Mouse (Mus musculus): Measurements from ENCODE around the gene Prkca. TPM values are rescaled to one million over a fixed set of nuclear protein-coding genes. Genes with fewer than 3 reads are reported as not detected.
A peak's percentile ranks its signal among the peaks of the same experiment; 100 is the strongest.

The Prkca gene
- total RNA-seq, 1 experiment: 8.4 TPM

DNA sequence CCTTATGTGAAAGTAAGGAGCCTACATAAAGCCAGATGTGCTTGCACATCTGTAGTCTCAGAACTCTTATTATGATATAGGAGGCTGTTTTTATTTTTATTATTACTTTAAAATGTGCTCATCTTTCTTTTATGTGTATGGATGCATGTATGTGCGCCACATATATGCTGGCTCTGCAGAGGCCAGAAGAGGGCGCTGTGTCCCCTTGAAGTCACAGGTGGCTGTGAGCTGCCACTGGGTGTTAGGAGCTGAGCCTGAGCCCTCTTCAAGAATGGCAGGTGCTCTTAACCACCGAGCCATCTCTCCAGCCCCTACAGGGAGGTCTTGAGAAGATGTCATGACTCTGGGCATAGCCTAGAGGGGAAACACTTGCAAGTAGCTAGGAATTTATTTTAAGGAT, 452.4 kb downstream of the Prkca start:
- H3K9me3 ChIP-seq (ENCODE audit: control insufficient read depth, insufficient read depth, low read depth, low read length): no peaks in the 10 kb centered on the region
- in situ Hi-C loops (cut with MboI; ENCODE audit: low sequenced_read_pairs in 2 of 2, unreplicated experiment in 2 of 2): no loop called here

DNA sequence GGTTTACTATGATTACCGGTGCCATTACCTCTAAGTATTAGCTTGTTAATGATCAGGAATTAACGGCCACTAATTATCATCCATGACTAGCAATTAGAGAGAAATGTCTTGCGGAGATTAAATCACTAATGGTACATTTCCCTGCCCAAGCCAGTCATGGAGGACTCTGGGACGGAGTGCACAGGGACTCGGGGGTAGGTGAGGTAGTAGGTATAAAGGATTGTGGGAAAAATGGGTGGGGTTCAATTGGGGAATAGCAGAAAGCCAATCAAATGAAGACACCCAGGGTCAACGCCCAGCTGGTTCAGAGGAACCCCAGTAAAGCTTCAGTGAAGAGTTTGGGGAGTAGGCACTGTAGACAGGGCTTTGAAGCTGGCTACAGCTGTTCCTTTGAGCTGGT, 456.4 kb downstream of the Prkca start:
- no peaks in the 10 kb centered on the region for H3K36me3 ChIP-seq (ENCODE audit: control insufficient read depth, insufficient read depth, low read length, poor library complexity, severe bottlenecking)
- no peak overlapping the region for H3K27ac ChIP-seq (ENCODE audit: insufficient read depth, low read depth, low read length, poor library complexity, severe bottlenecking)
- H3K9me3 ChIP-seq (ENCODE audit: control insufficient read depth, insufficient read depth, low read depth, low read length): no peaks in the 10 kb centered on the region
- H3K9ac ChIP-seq (ENCODE audit: insufficient read depth, low read depth, low read length, poor library complexity, severe bottlenecking): no peak overlapping the region
- in situ Hi-C loops (cut with MboI; ENCODE audit: low sequenced_read_pairs in 2 of 2, unreplicated experiment in 2 of 2): no loop called here
- TF ChIP-seq MAFK (IDR thresholded peaks at IDR 0.05; ENCODE audit: insufficient read depth, low read depth, low read length): no peak
- no peak for TF ChIP-seq HCFC1 (IDR thresholded peaks at IDR 0.05; ENCODE audit: borderline replicate concordance, insufficient read depth, low read length)
- no peak for TF ChIP-seq ZC3H11A (IDR thresholded peaks at IDR 0.05; ENCODE audit: borderline replicate concordance, low read depth, low read length)
- no peak for TF ChIP-seq CHD2 (IDR thresholded peaks at IDR 0.05; ENCODE audit: low read depth, low read length)
- no peak for TF ChIP-seq ZNF384 (IDR thresholded peaks at IDR 0.05; ENCODE audit: low read depth, low read length)
- DNase-seq (ENCODE audit: low read depth, low spot score): no peak
- no peaks in the 10 kb centered on the region for H3K4me1 ChIP-seq (ENCODE audit: control insufficient read depth in 2 of 2, insufficient read depth in 2 of 2, low read length in 2 of 2, poor library complexity in 1 of 2)
- peak overlapping the region; percentile 20 to 22; a peak in 2 of 4 replicates for H3K4me3 ChIP-seq (ENCODE audit: insufficient read depth in 1 of 2, low read depth in 1 of 2, low read length in 2 of 2, poor library complexity in 1 of 2, severe bottlenecking in 1 of 2)

More for the DNA sequence above, 452.4 kb downstream of the Prkca start:
- no peaks in the 10 kb centered on the region for H3K36me3 ChIP-seq (ENCODE audit: control insufficient read depth, insufficient read depth, low read length, poor library complexity, severe bottlenecking)
- TF ChIP-seq ZNF384 (IDR thresholded peaks at IDR 0.05; ENCODE audit: low read depth, low read length) (no peak), CHD2 (IDR thresholded peaks at IDR 0.05; ENCODE audit: low read depth, low read length) (no peak), MAFK (IDR thresholded peaks at IDR 0.05; ENCODE audit: insufficient read depth, low read depth, low read length) (no peak), ZC3H11A (IDR thresholded peaks at IDR 0.05; ENCODE audit: borderline replicate concordance, low read depth, low read length) (no peak), HCFC1 (IDR thresholded peaks at IDR 0.05; ENCODE audit: borderline replicate concordance, insufficient read depth, low read length) (no peak)
- no peaks in the 10 kb centered on the region for H3K4me1 ChIP-seq (ENCODE audit: control insufficient read depth in 2 of 2, insufficient read depth in 2 of 2, low read length in 2 of 2, poor library complexity in 1 of 2)
- DNase-seq (ENCODE audit: low read depth, low spot score): no peak
- no peak overlapping the region for H3K4me3 ChIP-seq (ENCODE audit: insufficient read depth in 1 of 2, low read depth in 1 of 2, low read length in 2 of 2, poor library complexity in 1 of 2, severe bottlenecking in 1 of 2)
- H3K9ac ChIP-seq (ENCODE audit: insufficient read depth, low read depth, low read length, poor library complexity, severe bottlenecking): no peak overlapping the region
- no peak overlapping the region for H3K27ac ChIP-seq (ENCODE audit: insufficient read depth, low read depth, low read length, poor library complexity, severe bottlenecking)

Other genes with a start within 250 kb of the Prkca start
- gene Apoh, start 574 bp downstream of the Prkca start, total RNA-seq (2012; rRNA removed): not detected in 2 replicates
- gene Cep112, start 81.3 kb upstream of the Prkca start, total RNA-seq (2012; rRNA removed): 0.85 and 1.5 TPM in 2 replicates